Mouse (Mus musculus) forebrain, embryonic 16.5 days (tissue): ENCODE measurements at regions not wholly inside any gene's neighbourhood (a gene's known extent, or its start where the extent isn't known, plus 50 kb on each side); places are given as distances from the start of the nearest gene placed in this dataset.

Source experiments
- ATAC-seq: fragments of 200-750 bp; cut with Nextera tagmentation; 2 replicates; pipeline ENCODE4 v1.8.0; 2017; ENCODE audit warnings: mild to moderate bottlenecking, moderate library complexity
- H3K27ac ChIP-seq: fragments of 300-500 bp; sonication (generic); 2 replicates; pipeline ENCODE4 v1.5.1; 2014; ENCODE audit warnings: low read length, control low read depth
- H3K27me3 ChIP-seq: fragments of 300-500 bp; sonication (generic); replicated peaks from 2 replicates; pipeline ENCODE4 v1.6.1; 2014; ENCODE audit warnings: low read length; ENCODE audit not compliant: control insufficient read depth, insufficient read depth
- H3K36me3 ChIP-seq: fragments of 300-500 bp; sonication (generic); 2 replicates; pipeline ENCODE4 v1.6.1; 2014; ENCODE audit not compliant: control insufficient read depth, insufficient read depth
- H3K4me1 ChIP-seq: fragments of 300-500 bp; sonication (generic); replicated peaks from 2 replicates; pipeline ENCODE4 v1.6.1; 2014; ENCODE audit warnings: low read length; ENCODE audit not compliant: control insufficient read depth, insufficient read depth
- H3K4me2 ChIP-seq: fragments of 300-500 bp; sonication (generic); 2 replicates; pipeline ENCODE4 v1.6.1; 2014; ENCODE audit warnings: mild to moderate bottlenecking, low read length, control low read depth
- H3K4me3 ChIP-seq: fragments of 300-500 bp; sonication (generic); replicated peaks from 2 replicates; pipeline ENCODE4 v1.5.1; 2014; ENCODE audit warnings: mild to moderate bottlenecking, low read length, control low read depth
- H3K9ac ChIP-seq: fragments of 300-500 bp; sonication (generic); replicated peaks from 2 replicates; pipeline ENCODE4 v1.6.1; 2014; ENCODE audit warnings: low read depth, low read length, control low read depth
- H3K9me3 ChIP-seq: fragments of 300-500 bp; sonication (generic); 2 replicates; pipeline ENCODE4 v1.6.1; 2016; ENCODE audit warnings: low read length; ENCODE audit not compliant: control insufficient read depth
- whole genome bisulfite sequencing: fragments of 180-500 bp; shearing (Covaris S2); extraction: QIAGEN DNeasy Blood & Tissue Kit; methylation state at CpG from one replicate; pipeline ENCODE4 v1.1.7; 2014; 5-methylcytosine and 5-hydroxymethylcytosine counted together

DNA sequence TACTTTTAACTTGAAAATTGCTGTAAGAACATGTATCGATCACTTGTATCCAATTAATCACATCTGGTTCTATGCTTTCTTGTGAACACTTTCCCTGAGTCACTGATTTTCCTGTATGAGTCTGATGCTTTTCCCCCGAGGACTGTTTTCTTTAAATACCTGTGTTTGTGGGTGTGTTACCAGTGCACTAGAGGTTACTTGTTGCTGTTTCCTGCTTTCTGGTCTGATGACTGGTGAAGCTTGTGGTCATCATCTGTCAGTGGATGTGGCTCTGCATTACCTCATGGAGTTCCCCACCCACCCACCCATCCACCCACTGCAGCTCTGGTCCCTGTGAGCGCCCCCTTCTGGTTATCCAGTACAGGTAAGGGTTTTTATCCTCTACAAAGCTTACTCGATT lies 88.3 kb upstream of the Spdye4c start:
- H3K4me3 ChIP-seq = no peak overlapping the region
- no peak overlapping the region for H3K9ac ChIP-seq
- no peaks in the 10 kb centered on the region for H3K27me3 ChIP-seq
- no peaks in the 10 kb centered on the region for H3K36me3 ChIP-seq
- H3K4me2 ChIP-seq = no peak overlapping the region
- no peaks in the 10 kb centered on the region for H3K9me3 ChIP-seq
- ATAC-seq = no peak
- no peak overlapping the region for H3K27ac ChIP-seq
- H3K4me1 ChIP-seq = 0 out of 2 replicates have a peak, but pooled peaks cover 2% of the 10 kb centered on the region
- 80% methylated on average over 4 of the region's 4 CpGs for WGBS

DNA sequence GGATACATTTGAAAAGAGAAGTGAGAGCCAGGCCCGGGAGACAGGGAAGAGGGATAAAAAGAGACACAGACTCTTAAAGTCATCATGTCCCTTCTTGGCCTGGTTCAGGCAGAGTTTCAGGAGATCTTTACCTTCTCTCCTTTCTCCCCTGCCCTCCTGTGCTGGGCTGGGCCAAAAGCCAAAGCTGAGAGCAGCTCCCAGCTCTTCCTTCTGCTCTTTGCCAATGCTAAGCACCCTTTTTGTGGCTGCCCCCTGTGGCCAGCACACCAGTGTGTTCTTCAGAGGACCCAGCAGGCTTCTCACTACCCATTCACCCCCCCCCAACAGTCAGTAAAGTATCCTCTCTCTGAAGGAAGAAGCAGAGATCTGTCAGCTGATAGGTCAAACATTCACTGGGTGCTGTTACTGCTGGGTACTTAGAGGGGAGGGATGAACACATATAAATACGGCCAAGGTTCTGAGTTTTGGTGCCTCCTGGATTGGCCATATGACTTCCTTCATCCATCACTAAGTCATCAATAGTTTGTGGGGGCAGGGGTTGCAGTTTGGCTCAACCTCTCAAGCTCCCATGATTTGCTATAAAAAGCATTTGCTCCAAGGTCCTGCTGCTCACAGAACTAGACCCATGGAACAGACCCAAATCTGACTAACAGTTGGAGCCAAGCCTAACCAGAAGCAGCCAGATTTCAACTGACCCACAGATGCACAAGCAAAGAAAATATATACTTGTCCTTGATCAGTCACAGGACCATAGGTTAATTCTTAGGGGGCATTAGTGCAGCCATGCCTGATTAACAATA lies 87.7 kb upstream of the Spdye4c start:
- 0 out of 2 replicates have a peak, but pooled peaks cover 2% of the 10 kb centered on the region for H3K4me1 ChIP-seq
- no peak for ATAC-seq
- H3K9me3 ChIP-seq = no peaks in the 10 kb centered on the region
- no peak overlapping the region for H3K4me3 ChIP-seq
- no peak overlapping the region for H3K9ac ChIP-seq
- no peak overlapping the region for H3K27ac ChIP-seq
- 84% methylated on average over 2 of the region's 2 CpGs for WGBS
- H3K27me3 ChIP-seq = no peaks in the 10 kb centered on the region
- H3K4me2 ChIP-seq = no peak overlapping the region
- H3K36me3 ChIP-seq = no peaks in the 10 kb centered on the region

DNA sequence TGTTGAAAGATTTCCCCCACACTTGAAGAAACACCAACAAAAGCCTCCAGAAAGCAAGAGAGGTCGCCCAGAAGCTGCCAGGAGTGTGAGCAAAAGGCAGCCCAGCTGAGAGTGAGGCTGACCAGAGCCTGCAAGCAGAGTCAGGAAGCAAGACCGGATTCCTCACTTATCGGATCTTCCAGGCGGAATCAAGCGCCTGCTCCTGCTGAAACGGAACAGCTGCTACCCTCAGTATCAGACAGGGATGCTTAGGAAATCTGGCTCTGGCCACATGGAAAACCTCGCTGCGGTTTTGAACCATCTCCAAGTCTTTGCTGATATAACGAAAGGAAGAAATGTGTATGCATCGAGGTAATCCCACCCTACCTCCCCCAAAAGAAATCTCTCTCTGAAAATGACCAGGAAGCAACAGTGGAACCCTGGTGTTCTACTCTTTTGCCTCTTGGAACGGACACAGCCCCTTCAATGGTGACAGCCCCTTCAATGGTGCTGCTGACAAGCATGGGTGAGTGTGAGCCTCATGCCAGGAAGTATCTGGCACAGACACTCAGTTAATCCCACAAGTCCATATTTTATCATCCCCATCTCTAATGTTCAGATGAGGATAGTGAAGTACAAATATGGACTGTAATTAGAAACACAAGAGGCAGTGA lies 83.3 kb upstream of the Spdye4c start:
- WGBS = 44% methylated on average over 11 of the region's 11 CpGs
- H3K4me1 ChIP-seq = 0 out of 2 replicates have a peak, but pooled peaks cover 2% of the 10 kb centered on the region
- H3K9ac ChIP-seq = no peak overlapping the region; the same call in 1 of the 2 replicates
- no peak overlapping the region for H3K4me3 ChIP-seq
- no peak overlapping the region for H3K27ac ChIP-seq
- H3K9me3 ChIP-seq = no peaks in the 10 kb centered on the region
- peak overlapping the region; percentile 11; the same call in 1 of the 2 replicates for H3K4me2 ChIP-seq
- no peak for ATAC-seq
- no peaks in the 10 kb centered on the region for H3K27me3 ChIP-seq
- H3K36me3 ChIP-seq = no peaks in the 10 kb centered on the region

DNA sequence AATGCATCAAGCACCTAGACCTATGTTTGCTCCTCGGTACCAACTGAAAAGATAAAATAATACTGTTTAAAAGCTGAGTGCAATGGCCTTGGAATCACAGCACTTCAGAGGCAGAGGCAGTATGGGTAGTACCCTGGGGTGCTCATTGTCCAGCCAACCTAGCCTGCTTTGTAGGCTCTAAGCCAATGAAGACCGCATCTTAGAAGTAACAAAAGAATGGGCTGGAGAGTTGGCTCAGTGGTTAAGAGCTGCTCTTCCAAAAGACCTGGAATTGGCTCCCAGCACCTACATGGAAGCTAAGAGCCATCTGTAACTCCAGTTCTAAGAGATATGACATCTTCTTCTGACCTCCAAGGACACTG lies 82.8 kb upstream of the Spdye4c start:
- no peak overlapping the region for H3K4me3 ChIP-seq
- H3K9me3 ChIP-seq = no peaks in the 10 kb centered on the region
- no peak overlapping the region for H3K4me2 ChIP-seq
- no peak overlapping the region for H3K27ac ChIP-seq
- 63% methylated on average over 2 of the region's 2 CpGs for WGBS
- no peak overlapping the region for H3K9ac ChIP-seq
- H3K36me3 ChIP-seq = no peaks in the 10 kb centered on the region
- H3K27me3 ChIP-seq = no peaks in the 10 kb centered on the region
- no peak for ATAC-seq
- 0 out of 2 replicates have a peak, but pooled peaks cover 2% of the 10 kb centered on the region for H3K4me1 ChIP-seq

DNA sequence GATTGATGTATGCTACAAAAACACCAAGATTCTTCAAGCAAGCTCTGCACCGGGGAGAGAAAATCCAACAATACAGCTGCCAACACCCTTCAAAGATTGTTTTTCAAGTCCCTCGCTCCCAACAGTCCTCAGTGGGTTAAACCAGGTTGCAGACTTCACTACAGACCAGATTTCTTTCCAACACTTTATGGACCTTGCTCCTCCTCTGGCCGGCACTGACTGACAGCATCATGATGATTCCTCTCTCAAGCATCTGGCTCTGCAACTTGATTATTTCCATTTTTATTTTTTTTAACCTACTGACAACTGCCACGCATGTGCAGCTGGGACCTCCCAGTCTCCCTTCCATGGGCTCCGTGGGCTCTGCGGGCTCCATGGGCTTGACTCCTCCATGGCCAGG lies 79.7 kb upstream of the Spdye4c start:
- no peak overlapping the region for H3K27ac ChIP-seq
- H3K9me3 ChIP-seq = no peaks in the 10 kb centered on the region
- H3K4me2 ChIP-seq = no peak overlapping the region
- H3K4me3 ChIP-seq = no peak overlapping the region
- WGBS = 73% methylated on average over 6 of the region's 6 CpGs
- no peaks in the 10 kb centered on the region for H3K27me3 ChIP-seq
- 0 out of 2 replicates have a peak, but pooled peaks cover 2% of the 10 kb centered on the region for H3K4me1 ChIP-seq
- no peak overlapping the region for H3K9ac ChIP-seq
- no peaks in the 10 kb centered on the region for H3K36me3 ChIP-seq
- ATAC-seq = no peak

DNA sequence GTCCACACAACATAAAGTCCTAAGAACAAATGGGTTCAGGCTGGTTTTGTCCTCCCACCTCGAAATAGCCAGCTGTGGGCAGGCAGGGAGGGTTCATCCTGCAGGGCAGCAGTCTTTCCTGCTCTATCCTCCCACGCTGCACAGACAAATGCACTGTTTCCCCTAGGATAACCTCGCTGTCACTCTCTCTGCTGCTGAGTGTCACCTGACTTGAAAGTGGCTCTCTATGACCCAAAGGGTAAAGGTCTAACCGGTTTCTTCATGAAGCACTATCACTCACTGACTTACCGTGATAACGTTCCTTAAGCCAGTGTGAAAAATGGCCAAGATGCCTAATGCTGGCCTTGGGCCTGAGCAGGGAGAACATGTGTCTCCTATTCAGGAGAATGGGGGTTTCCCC lies 78.2 kb upstream of the Spdye4c start:
- H3K27me3 ChIP-seq = no peaks in the 10 kb centered on the region
- WGBS = 82% methylated on average over 6 of the region's 6 CpGs
- no peaks in the 10 kb centered on the region for H3K36me3 ChIP-seq
- H3K27ac ChIP-seq = no peak overlapping the region
- H3K4me3 ChIP-seq = no peak overlapping the region
- ATAC-seq = no peak
- H3K4me2 ChIP-seq = no peak overlapping the region
- H3K9ac ChIP-seq = no peak overlapping the region
- no peaks in the 10 kb centered on the region for H3K4me1 ChIP-seq
- no peaks in the 10 kb centered on the region for H3K9me3 ChIP-seq

DNA sequence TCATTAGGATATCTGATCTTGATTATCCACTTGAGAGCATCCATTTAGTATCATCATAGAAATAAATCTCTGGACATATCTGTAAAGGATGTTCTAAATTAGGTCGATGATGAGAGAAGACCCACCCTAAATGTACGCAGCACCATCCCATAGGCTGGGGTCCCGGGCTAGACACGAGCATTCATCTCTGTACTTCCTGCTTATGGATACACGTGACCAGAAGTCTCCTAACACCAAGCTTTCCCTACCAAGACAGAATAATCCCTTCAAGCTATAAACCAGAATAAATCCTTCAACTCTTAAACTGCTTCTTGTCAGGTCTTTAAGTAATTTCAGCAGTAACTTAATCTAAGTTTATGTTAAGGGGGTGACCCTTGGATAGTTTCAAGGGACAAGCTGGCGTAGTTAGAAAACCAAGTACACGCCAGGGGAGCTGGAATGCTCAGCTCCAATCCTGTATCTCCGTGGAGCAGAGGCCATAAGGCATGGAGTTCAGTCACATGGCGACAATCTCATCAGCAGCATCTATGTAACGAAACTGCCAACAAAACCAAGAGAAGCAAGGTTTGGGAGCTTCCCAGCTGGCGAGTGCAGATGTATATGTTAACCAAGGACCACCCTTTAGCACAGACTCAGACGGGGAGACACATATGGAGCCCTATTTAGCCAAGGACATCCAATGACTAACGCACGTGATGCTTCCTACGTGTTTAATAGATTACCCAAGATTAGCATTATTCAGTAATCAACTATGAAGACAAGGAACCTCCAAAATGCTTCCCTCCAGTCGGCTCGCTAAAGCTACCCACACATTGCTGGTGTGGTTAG lies 76.3 kb upstream of the Spdye4c start:
- no peak overlapping the region for H3K9ac ChIP-seq
- no peaks in the 10 kb centered on the region for H3K9me3 ChIP-seq
- H3K4me1 ChIP-seq = no peaks in the 10 kb centered on the region
- H3K36me3 ChIP-seq = no peaks in the 10 kb centered on the region
- H3K27me3 ChIP-seq = no peaks in the 10 kb centered on the region
- no peak for ATAC-seq
- no peak overlapping the region for H3K4me3 ChIP-seq
- no peak overlapping the region for H3K27ac ChIP-seq
- 79% methylated on average over 17 of the region's 17 CpGs for whole genome bisulfite sequencing
- no peak overlapping the region for H3K4me2 ChIP-seq

DNA sequence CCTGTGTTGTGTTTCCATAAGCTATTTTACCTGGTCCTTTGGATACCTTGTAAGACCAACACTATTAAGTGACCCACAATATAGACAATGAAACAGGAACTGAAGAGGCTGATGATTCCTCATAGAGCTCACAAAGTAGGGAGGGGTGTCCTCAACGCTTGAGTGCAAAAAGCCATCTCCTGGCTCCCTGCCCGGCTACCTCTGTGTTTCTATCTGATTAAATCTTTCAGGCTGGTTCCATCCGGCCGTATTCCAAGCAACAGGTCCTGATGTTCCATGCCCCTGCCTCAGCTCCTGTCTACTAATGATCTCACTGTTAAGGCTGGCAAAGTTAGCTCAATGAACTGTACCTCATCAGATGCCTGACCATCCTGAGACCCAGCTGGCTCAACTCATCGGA lies 75.3 kb upstream of the Spdye4c start:
- H3K4me3 ChIP-seq = no peak overlapping the region
- H3K9ac ChIP-seq = no peak overlapping the region
- H3K27ac ChIP-seq = no peak overlapping the region
- no peaks in the 10 kb centered on the region for H3K36me3 ChIP-seq
- WGBS = 81% methylated on average over 5 of the region's 5 CpGs
- no peaks in the 10 kb centered on the region for H3K9me3 ChIP-seq
- H3K27me3 ChIP-seq = no peaks in the 10 kb centered on the region
- no peak for ATAC-seq
- no peak overlapping the region for H3K4me2 ChIP-seq
- no peaks in the 10 kb centered on the region for H3K4me1 ChIP-seq

DNA sequence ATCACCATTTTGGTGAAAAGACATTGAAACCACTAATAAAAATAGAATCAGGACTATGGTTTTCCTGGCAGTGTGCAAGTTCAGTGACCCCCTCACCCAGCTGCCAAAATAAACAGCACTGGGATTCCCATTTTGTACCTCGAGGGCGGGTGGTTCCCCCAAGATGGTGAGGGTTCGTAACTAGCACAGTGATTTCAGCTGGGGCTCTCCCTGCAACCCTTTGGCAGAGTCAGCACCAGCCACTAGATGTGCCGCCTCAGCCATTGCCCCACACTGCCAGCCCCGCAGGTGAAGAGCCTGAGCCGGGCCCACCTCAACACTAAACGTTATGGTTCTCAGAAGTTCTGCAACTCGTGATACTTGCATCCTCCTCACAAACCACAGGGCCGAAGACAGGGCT lies 74.3 kb upstream of the Spdye4c start:
- no peaks in the 10 kb centered on the region for H3K9me3 ChIP-seq
- H3K36me3 ChIP-seq = no peaks in the 10 kb centered on the region
- no peaks in the 10 kb centered on the region for H3K4me1 ChIP-seq
- WGBS = 88% methylated on average over 9 of the region's 9 CpGs
- H3K27ac ChIP-seq = no peak overlapping the region
- no peaks in the 10 kb centered on the region for H3K27me3 ChIP-seq
- no peak for ATAC-seq
- H3K4me3 ChIP-seq = no peak overlapping the region
- no peak overlapping the region for H3K9ac ChIP-seq
- no peak overlapping the region for H3K4me2 ChIP-seq
